Mouse (Mus musculus) CH12.LX (cell line): ENCODE data around the gene Coq10a.

ENCODE experiments used
- EP300 ChIP-seq: IDR thresholded peaks from 2 replicates; pipeline ENCODE4 v1.6.1; 2011; ENCODE audit warnings: low read length, improper control_type of control experiment
- USF2 ChIP-seq: conservative IDR thresholded peaks from 2 replicates; pipeline ENCODE4 v1.6.1; 2011; ENCODE audit warnings: low read depth, low read length, improper control_type of control experiment

- TF ChIP-seq USF2 (no peak), EP300 (no peak)
Measured at GRCm38 (mm10) chr10:128327610-128328009, 41.2 kb downstream of the Coq10a start.
